Mouse (Mus musculus) erythroblast, embryonic 14.5 days (primary cell): Measurements from ENCODE around the gene Stkld1.

Source experiments
- GATA1 ChIP-seq: IDR thresholded peaks from 2 replicates; pipeline ENCODE4 v1.6.1; 2012; ENCODE audit warnings: low read length, inconsistent platforms, mixed read lengths
- TAL1 ChIP-seq: IDR thresholded peaks from 3 replicates; pipeline ENCODE4 v1.6.1; 2012; ENCODE audit warnings: low read length, inconsistent platforms, mixed read lengths

- TF ChIP-seq GATA1: no peak
- no peak for TF ChIP-seq TAL1
Measured at GRCm38 (mm10) chr2:26920190-26920855, 13.5 kb upstream of the Stkld1 start.
